Mouse (Mus musculus) ES-E14 (cell line): Measurements from ENCODE around the gene Lrrc55. TPM values are rescaled to one million over a fixed set of nuclear protein-coding genes. Genes with fewer than 3 reads are reported as not detected.

Experiments
- DNase-seq: peaks from one replicate; pipeline ENCODE4 v3.0.0-alpha.2; 2013; ENCODE audit warnings: low read depth, low spot score
- H3K27ac ChIP-seq: 2 replicates; pipeline ENCODE4 v1.5.1; 2012; ENCODE audit warnings: low read depth, mild to moderate bottlenecking, low read length, moderate library complexity, mixed read lengths; ENCODE audit not compliant: poor library complexity, insufficient read depth, severe bottlenecking
- H3K36me3 ChIP-seq: 2 replicates; pipeline ENCODE4 v1.6.1; 2012; ENCODE audit warnings: mild to moderate bottlenecking, low read length, moderate library complexity, mixed read lengths; ENCODE audit not compliant: control insufficient read depth, poor library complexity, insufficient read depth, severe bottlenecking
- H3K4me1 ChIP-seq, 2 experiments: fragments of 150-350 bp in 1 of 2; sonication (generic) in 1 of 2; 2 replicates each; pipeline ENCODE4 v1.6.1; 2012; ENCODE audit warnings: low read length in 2 of 2, mild to moderate bottlenecking in 1 of 2, mixed read lengths in 1 of 2; ENCODE audit not compliant: control insufficient read depth in 2 of 2, insufficient read depth in 2 of 2, poor library complexity in 1 of 2
- H3K4me3 ChIP-seq, 2 experiments: fragments of 150-350 bp in 1 of 2; sonication (generic) in 1 of 2; 2 replicates each; pipeline ENCODE4 v1.5.1; 2012; ENCODE audit warnings: low read length in 2 of 2, low read depth in 1 of 2, mild to moderate bottlenecking in 1 of 2, mixed read lengths in 1 of 2; ENCODE audit not compliant: insufficient read depth in 1 of 2, poor library complexity in 1 of 2, severe bottlenecking in 1 of 2
- H3K9ac ChIP-seq: 2 replicates; pipeline ENCODE4 v1.6.1; 2012; ENCODE audit warnings: low read depth, mild to moderate bottlenecking, low read length, mixed read lengths; ENCODE audit not compliant: poor library complexity, insufficient read depth, severe bottlenecking
- H3K9me3 ChIP-seq: fragments of 150-350 bp; sonication (generic); 2 replicates; pipeline ENCODE4 v1.6.1; 2012; ENCODE audit warnings: low read depth, mild to moderate bottlenecking, low read length; ENCODE audit not compliant: control insufficient read depth, insufficient read depth
- CHD2 ChIP-seq: IDR thresholded peaks from 2 replicates; pipeline ENCODE4 v1.6.1; 2014; ENCODE audit warnings: mild to moderate bottlenecking, low read depth, low read length, inconsistent platforms
- HCFC1 ChIP-seq: IDR thresholded peaks from 2 replicates; pipeline ENCODE4 v1.6.1; 2012; ENCODE audit warnings: low read length, inconsistent platforms, borderline replicate concordance; ENCODE audit not compliant: insufficient read depth
- MAFK ChIP-seq: IDR thresholded peaks from 2 replicates; pipeline ENCODE4 v1.6.1; 2014; ENCODE audit warnings: mild to moderate bottlenecking, low read depth, low read length, inconsistent platforms; ENCODE audit not compliant: insufficient read depth
- ZC3H11A ChIP-seq: IDR thresholded peaks from 2 replicates; pipeline ENCODE4 v1.6.1; 2012; ENCODE audit warnings: low read depth, mild to moderate bottlenecking, inconsistent platforms, low read length, borderline replicate concordance
- ZNF384 ChIP-seq: IDR thresholded peaks from 2 replicates; pipeline ENCODE4 v1.6.1; 2012; ENCODE audit warnings: low read depth, low read length, inconsistent platforms
- in situ Hi-C, 2 experiments: fragments of 600-800 bp; cut with MboI; formaldehyde crosslinking; loops; one replicate each; pipeline ENCODE4 v1.15.1; 2025; ENCODE audit warnings: low sequenced_read_pairs in 2 of 2, inconsistent platforms in 1 of 2; ENCODE audit not compliant: unreplicated experiment in 2 of 2
- total RNA-seq: library from RNA; depleted of rRNA; stranded (reverse); fragments of 300-350 nt; gene quantifications from 2 replicates; pipeline ENCODE4 v1.2.3, GENCODE M21; 2012

Gene Lrrc55
- total RNA-seq, 1 experiment, result 0.36 TPM

GRCm38 (mm10) chr2:85198011-85198965, 1.3 kb upstream of the Lrrc55 start:
- Histone ChIP-seq H3K27ac (no peak overlapping the region), H3K9ac (no peak overlapping the region), H3K4me1 (no peaks in the 10 kb centered on the region), H3K36me3 (no peaks in the 10 kb centered on the region), H3K4me3 (no peak overlapping the region), H3K9me3 (no peaks in the 10 kb centered on the region)
- TF ChIP-seq ZC3H11A (no peak), ZNF384 (no peak), MAFK (no peak), HCFC1 (no peak), CHD2 (no peak)
- DNase-seq, result no peak
- in situ Hi-C loops, result no loop called here

DNA sequence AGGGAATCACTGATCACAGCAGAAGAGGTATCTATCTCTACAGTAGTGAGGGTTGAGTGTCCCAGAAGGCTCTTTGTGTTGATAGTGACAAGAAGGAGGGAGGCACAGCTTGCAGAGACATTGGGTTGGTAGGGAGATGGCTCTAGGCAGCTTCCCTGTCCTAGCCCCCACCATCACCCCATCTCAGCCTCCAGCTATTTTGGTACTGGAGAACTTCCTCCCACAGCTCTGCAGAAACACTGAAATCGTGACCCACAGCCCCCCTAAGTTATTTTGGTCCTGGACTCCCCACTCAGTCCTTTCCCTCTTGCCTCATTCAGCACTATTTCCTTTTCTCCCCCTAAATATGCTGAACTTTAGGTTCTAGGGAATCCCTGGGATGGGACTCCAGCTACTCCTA, 2.4 kb downstream of the Lrrc55 start:
- Histone ChIP-seq H3K27ac (no peak overlapping the region), H3K9ac (no peak overlapping the region), H3K9me3 (no peaks in the 10 kb centered on the region), H3K4me3 (no peak overlapping the region), H3K36me3 (no peaks in the 10 kb centered on the region), H3K4me1 (no peaks in the 10 kb centered on the region)
- in situ Hi-C loops, result no loop called here
- DNase-seq, result no peak
- TF ChIP-seq CHD2, result no peak
- no peak for TF ChIP-seq ZC3H11A
- TF ChIP-seq MAFK, result no peak
- no peak for TF ChIP-seq ZNF384
- no peak for TF ChIP-seq HCFC1

DNA sequence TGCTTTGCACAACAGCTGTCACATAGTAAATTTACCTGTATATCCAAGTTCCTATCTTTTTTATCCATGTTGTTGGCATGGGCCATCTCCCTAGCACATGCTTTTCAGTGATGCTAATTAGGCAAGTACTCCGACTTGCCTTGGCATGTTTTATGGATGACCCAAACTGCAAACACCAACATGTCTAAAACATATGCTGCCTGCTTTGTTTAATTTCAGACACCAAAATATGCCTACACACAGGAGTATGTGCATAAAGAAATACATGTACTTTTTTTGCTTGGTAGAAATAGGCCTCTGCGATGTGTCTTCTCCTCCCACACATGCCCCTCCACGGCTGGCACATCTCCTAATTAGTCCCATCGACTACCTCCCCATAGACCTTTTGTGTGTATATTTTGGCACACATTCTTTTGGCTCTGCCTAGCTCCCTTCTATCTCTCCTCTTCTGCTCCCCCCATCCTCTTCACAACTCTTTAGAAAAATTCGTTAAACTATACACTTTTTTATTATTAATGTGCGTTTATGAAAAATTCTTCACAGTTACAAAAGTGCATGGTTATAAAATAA, 9.3 kb downstream of the Lrrc55 start:
- H3K4me3 ChIP-seq, result no peak overlapping the region
- in situ Hi-C loops, result no loop called here
- no peak for TF ChIP-seq CHD2
- H3K36me3 ChIP-seq, result no peaks in the 10 kb centered on the region
- DNase-seq, result no peak
- no peak overlapping the region for H3K9ac ChIP-seq
- H3K4me1 ChIP-seq, result no peaks in the 10 kb centered on the region
- no peaks in the 10 kb centered on the region for H3K9me3 ChIP-seq
- no peak overlapping the region for H3K27ac ChIP-seq

DNA sequence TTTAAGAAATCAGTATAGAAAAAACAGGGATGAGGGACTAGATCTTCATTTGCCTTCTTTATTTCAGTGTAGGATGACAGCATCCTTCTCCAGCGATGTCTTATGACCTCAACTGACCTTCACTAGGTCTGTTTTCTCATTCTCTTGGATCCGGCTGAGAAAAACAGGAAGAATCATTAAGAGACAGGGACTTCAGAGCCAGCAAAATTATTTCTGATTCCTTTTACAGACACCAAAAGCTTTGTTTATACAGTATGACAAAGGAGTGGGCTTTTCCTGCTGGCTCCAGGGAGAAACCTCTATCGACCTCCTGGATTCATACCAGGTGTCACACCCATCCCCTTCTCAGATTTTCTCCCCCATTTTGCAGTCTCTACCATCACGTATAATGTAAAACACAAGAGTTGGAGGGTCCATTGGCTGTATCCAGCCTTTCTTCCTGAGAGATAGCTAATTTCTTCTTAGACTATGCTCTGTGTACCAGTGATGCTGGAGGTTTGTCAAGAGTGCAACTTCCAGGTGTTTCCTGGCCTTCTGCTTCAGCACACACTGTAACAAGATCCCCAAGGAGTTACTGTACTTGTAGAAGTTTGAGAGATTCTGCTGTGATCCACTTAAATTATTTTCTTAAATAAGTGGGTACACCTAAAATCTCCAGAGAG, 18.7 kb downstream of the Lrrc55 start:
- Histone ChIP-seq H3K4me1 (no peaks in the 10 kb centered on the region), H3K9ac (no peak overlapping the region), H3K27ac (no peak overlapping the region), H3K9me3 (no peaks in the 10 kb centered on the region), H3K36me3 (no peaks in the 10 kb centered on the region), H3K4me3 (no peak overlapping the region)
- in situ Hi-C loops, result no loop called here
- TF ChIP-seq MAFK (no peak), ZNF384 (no peak), ZC3H11A (no peak), HCFC1 (no peak), CHD2 (no peak)
- DNase-seq, result no peak
